Mouse (Mus musculus) heart, adult 2 months (tissue): ENCODE results near the gene Fam89b.

ENCODE experiments used
- CTCF ChIP-seq: fragments of 200-600 bp; IDR thresholded peaks from 2 replicates; pipeline ENCODE4 v1.8.1; 2022; ENCODE audit warnings: antibody characterized with exemption, mild to moderate bottlenecking, moderate library complexity
- EP300 ChIP-seq: fragments of 200-500 bp; IDR thresholded peaks from 2 replicates; pipeline ENCODE4 v1.6.1; 2011; ENCODE audit warnings: low read depth, low read length, control low read depth; ENCODE audit not compliant: insufficient read depth
- POLR2A ChIP-seq: fragments of 200-500 bp; IDR thresholded peaks from 2 replicates; pipeline ENCODE4 v1.6.1; 2011; ENCODE audit warnings: mild to moderate bottlenecking, low read depth, low read length, control low read depth; ENCODE audit not compliant: insufficient read depth

GRCm38 (mm10) chr19:5756321-5756985 lies 27.0 kb upstream of the Fam89b start:
- TF ChIP-seq CTCF, result no peak
- TF ChIP-seq EP300, result no peak
- no peak for TF ChIP-seq POLR2A
